Mouse (Mus musculus): ENCODE measurements at regions not wholly inside any gene's neighbourhood (a gene's known extent, or its start where the extent isn't known, plus 50 kb on each side); places are given as distances from the start of the nearest gene placed in this dataset.

- DNase-seq (ENCODE audit: low spot score): no peak
These were observed 129.6 kb upstream of the Psmd7 start for GRCm38 (mm10) chr8:107717856-107718255.

- no peak for DNase-seq (ENCODE audit: low spot score)
These were observed 131.4 kb upstream of the Psmd7 start for GRCm38 (mm10) chr8:107719656-107720055.

- DNase-seq (ENCODE audit: low spot score): no peak
These were observed 138.5 kb upstream of the Psmd7 start for GRCm38 (mm10) chr8:107726716-107727115.

DNA sequence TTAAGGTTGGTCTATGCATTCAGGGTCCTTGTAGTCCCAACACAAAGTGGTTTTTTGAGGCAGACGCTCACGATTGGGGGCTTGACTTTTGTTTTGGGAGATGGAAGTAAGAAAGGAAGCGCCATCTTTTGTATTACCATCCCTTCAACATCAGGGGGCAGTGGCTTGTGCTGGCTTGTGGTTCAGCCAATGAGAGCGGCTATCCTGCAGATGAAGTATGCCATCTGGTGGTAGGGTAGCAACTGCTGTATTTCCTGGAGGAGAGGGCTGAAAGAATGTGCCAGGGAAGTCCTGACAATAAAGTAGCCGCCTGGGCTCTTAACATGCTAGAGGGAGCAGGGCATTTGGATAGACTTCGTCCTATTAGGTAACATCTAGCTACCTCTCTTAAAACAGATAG lies 139.0 kb upstream of the Psmd7 start:
- DNase-seq (ENCODE audit: low spot score): no peak

GRCm38 (mm10) chr8:107739091-107739490 lies 150.8 kb upstream of the Psmd7 start:
- no peak for DNase-seq (ENCODE audit: low spot score)

DNA sequence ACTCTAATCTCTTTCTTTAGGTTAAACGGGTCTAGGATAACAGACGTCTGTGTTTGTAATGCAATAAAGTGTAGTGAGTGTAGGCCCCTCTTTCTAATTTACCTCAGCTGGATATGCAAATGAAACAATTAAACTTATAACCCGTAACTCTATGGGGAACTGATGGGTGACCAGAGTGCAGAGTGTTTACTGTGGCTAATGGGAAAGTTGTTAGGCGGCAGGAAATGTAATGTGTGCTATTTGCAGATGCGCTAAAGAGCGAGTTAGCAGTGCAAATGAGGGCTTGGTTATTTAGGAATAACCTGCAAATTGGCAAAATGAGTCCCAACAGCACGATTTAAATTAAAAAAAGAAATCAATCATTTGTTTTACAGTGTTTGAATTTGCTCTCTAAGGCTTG lies 168.8 kb upstream of the Psmd7 start:
- DNase-seq (ENCODE audit: low spot score): no peak

DNA sequence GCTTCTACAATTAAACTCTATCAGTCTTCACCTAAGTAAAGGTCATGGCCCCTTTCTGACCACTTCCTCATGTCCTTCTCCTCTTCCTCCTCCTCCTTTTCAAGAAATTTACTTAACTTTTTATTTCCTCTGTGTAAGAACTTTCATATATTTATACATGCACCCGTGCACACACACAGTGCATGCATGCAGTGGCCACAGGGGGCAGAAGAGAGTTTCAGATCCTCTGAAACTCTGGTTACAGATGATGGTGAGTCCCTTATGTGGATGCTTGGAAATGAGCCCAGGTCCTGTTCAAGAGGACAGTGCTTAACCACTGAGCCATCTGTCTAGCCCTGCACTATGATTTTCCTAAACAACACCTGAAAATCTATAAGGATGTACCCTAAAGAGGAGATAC lies 170.4 kb upstream of the Psmd7 start:
- DNase-seq (ENCODE audit: low spot score): no peak

GRCm38 (mm10) chr8:107776906-107777305 lies 165.5 kb upstream of the Zfhx3 start:
- no peak for DNase-seq (ENCODE audit: low spot score)

GRCm38 (mm10) chr8:107785771-107786170 lies 156.7 kb upstream of the Zfhx3 start:
- no peak for DNase-seq (ENCODE audit: low spot score)

- DNase-seq (ENCODE audit: low spot score): no peak
These were observed 150.2 kb upstream of the Zfhx3 start for GRCm38 (mm10) chr8:107792286-107792685.

- DNase-seq (ENCODE audit: low spot score): no peak
These were observed 127.5 kb upstream of the Zfhx3 start for GRCm38 (mm10) chr8:107814931-107815330.

GRCm38 (mm10) chr8:107815775-107816174 lies 126.7 kb upstream of the Zfhx3 start:
- DNase-seq (ENCODE audit: low spot score): no peak

- DNase-seq (ENCODE audit: low spot score): no peak
These were observed 124.6 kb upstream of the Zfhx3 start for GRCm38 (mm10) chr8:107817796-107818195.

DNA sequence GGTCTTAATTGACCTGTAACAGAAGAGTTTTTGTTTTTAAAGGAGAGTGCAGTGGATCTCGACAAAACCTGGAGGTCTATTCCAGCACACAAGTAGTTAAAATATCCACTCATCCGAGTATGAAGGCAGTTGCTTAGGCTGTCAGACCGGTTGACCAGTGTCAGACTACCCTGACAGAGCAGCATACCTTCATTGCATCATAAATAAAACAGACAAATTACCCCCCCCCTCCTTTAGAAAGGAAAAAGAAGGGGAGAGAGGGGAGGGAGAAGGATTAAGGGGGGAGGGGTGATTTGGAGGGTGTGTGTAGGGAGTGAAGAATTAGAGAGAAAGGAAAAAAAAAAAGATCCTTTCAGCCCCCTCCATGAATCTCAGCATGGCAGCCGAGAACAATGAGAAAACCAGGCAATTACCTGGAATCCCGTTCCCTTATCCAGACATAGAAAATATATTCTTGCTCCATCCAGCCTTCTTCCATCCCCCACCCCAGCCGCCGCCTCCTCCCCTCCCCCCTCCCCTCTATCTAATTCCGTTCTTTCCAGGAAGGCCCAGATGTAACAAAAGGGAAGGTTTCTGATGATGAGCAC lies 122.2 kb upstream of the Zfhx3 start:
- DNase-seq (ENCODE audit: low spot score): no peak

GRCm38 (mm10) chr8:107821522-107821921 lies 120.9 kb upstream of the Zfhx3 start:
- DNase-seq (ENCODE audit: low spot score): no peak

DNA sequence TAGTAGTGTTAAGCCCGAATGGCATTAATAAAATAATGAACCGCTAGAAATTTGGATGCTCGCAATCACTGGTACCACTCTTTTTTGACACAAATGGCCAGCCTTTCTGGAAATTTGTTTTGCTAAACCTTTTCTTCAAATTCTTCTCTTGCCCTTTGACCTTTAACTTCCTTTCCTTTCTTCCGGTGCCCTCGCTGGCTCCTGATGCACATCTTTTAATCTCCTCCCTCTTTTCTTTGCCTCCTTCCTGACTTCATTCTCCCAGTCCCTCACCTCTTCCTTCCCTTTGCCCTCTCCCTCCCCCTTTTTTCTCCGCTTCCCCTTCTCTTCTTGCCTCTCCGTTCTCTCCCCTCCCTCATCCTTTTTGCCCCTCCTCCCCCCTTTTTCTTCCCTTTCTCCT lies 118.3 kb upstream of the Zfhx3 start:
- DNase-seq (ENCODE audit: low spot score): no peak

DNA sequence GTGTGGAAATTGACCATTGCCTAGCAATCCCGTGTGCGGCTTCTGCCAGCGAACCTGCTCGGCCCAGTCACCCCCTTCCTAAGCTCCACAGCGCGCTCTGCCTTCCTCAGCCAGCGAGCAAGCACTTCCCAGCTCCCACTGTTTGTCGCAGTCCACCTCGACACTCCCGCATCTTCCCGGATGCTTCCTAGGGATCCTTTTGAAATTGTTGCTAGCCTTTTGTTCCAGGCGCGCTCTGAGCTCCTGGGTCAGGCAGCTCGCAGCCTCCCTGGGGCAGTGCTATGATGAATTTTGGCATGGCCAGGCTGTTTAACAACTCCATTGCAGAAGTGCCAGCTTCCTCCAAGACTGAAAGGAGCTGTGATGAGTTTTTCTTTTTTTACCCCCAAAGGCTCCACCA lies 117.8 kb upstream of the Zfhx3 start:
- DNase-seq (ENCODE audit: low spot score): no peak

DNA sequence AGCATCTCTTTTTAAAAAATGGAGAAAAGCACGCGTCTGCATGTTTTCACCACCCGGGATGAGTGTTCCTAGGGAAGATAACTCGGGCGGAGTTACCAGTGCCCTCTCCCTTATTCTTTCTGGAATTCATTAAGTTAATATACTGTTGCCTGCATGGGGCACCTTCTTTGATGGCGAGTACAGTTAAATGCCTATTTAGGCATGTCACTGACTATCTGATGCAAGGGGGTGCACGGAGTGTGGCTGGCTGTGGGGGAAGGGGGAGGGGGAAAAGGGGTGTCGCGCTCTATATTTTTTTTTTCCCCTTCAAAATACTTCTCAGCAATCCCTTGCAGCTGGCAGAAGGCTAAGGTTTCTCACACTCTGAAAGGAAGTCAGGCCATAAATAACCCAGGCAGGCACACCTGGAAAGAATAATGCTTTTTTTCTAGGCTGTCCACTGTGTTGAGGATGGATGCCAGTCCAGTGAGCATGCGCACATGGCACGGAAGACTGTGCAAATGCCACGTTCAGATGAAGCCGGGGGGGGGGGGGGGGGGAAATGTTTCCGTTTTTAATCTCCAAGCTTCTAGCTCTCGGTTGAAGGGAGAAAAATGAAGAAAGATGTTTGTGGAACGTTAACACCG lies 114.8 kb upstream of the Zfhx3 start:
- no peak for DNase-seq (ENCODE audit: low spot score)

- DNase-seq (ENCODE audit: low spot score): no peak
These were observed 113.9 kb upstream of the Zfhx3 start for GRCm38 (mm10) chr8:107828541-107828940.

GRCm38 (mm10) chr8:107833481-107833880 lies 109.0 kb upstream of the Zfhx3 start:
- DNase-seq (ENCODE audit: low spot score): no peak

DNA sequence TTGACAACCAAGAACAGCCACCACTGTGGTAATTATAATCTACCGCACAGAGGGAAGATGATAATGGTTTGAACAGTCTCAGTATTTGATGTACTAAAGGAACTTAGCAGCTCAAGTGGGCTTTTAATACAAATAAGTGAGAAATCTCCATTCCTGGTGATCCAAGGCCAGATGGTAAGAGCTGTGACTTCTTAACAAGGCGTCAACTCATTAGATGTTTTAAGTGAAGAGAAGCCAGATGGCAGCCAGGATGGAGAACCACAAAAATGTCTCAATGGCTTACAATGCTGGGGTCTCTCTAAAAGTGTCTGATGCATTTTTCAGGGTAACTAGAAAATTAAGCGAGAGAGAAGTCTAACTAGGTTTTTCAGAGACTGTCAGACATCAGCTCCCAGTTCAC lies 96.3 kb upstream of the Zfhx3 start:
- no peak for DNase-seq (ENCODE audit: low spot score)

DNA sequence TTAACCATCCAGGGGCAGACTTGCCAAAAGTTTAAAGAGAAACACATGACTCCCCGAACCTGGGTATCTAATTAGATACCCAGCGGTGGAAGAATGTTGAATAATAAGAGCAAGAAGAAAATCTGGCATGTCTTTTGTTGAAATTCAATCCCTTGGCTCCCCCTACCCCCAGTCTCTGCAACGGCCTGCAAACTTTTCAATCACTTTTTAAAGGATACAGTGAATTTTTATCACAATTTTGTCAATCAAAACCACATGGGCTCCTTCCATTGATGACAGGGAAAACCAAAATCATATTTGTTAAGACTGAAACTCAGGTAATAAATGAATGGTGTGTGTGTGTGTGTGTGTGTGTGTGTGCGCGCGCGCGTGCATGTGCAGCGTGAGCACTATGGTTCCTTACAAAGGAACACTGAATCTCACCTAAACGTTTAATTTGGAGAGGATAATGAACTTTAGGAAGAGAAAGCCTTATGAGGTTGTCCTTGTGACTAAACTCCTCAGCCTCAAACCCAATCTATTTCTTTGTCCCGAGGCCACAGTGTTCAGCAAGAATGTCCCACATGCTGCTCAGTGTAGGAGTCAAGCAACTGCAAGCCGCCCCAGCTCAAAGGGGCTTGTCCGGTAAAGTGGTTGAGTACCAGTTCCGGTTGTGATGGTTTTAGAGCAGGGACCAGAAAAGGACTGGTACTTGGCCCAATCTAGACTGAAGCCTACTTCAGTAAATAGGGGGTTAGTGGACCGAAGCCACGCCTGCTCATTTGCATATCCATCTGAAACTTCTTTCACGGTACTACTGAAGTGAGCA lies 91.0 kb upstream of the Zfhx3 start:
- no peak for DNase-seq (ENCODE audit: low spot score)

DNA sequence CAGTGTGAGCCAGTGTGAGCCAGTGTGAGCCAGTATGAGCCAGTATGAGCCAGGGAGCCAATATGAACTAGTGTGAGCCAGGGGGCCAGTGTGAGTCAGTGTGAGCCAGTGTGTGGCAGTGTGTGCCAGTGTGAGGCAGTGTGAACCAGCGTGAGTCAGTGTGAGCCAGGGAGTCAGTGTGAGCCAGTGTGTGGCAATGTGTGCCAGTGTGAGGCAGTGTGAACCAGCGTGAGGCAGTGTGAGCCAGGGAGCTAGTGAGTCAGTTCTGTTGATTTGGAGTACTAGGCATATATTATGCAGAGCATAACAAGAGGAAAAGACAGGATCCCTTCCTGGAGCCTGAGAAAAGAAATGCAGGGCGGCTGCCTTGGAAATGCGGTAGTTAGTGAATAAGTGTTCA lies 82.7 kb upstream of the Zfhx3 start:
- DNase-seq (ENCODE audit: low spot score): no peak
